Mouse (Mus musculus) layer of hippocampus, postnatal 10 days (tissue): ENCODE results near the gene Ank. TPM values are rescaled to one million over a fixed set of nuclear protein-coding genes. Genes with fewer than 3 reads are reported as not detected.
A peak's percentile ranks its signal among the peaks of the same experiment; 100 is the strongest.
"Not testable (repeated sequence)": the region's sequence is repeated elsewhere in the genome, so short reads cannot be mapped to it uniquely, and the experiment has no call there.

ENCODE experiments used
- DNase-seq, 2 experiments: peaks; one replicate each; pipeline ENCODE4 v3.0.0; 2021; ENCODE audit warnings: low spot score in 2 of 2
- total RNA-seq, 2 experiments: library from RNA; stranded (reverse); gene quantifications; 2 replicates each; pipeline ENCODE4 v1.2.3; 2021

The Ank gene
- total RNA-seq, 2 experiments from 2014 or later = 124 to 138 TPM

- DNase-seq = no peak
Observed at GRCm38 (mm10) chr15:27467081-27467491, 609 bp downstream of the Ank start.

DNA sequence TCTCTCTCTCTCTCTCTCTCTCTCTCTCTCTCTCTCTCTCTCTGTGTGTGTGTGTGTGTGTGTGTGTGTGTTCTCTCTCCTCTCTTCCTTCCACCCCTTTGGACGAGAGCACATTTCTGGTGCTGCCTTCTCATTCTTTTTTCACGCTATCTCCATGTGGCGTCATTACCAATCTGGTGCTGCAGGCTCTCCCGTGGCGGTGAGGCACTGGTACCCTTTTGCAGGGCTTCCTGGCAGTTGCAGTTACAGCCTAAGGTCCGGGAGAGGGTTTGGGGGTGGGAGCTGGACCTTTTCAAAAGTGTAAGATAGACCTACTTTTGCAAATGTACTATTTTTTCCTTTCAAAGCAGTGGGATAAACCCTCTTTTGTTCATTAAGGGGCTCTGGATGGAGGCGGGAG is 1.2 kb downstream of the Ank start:
- DNase-seq = no peak

DNA sequence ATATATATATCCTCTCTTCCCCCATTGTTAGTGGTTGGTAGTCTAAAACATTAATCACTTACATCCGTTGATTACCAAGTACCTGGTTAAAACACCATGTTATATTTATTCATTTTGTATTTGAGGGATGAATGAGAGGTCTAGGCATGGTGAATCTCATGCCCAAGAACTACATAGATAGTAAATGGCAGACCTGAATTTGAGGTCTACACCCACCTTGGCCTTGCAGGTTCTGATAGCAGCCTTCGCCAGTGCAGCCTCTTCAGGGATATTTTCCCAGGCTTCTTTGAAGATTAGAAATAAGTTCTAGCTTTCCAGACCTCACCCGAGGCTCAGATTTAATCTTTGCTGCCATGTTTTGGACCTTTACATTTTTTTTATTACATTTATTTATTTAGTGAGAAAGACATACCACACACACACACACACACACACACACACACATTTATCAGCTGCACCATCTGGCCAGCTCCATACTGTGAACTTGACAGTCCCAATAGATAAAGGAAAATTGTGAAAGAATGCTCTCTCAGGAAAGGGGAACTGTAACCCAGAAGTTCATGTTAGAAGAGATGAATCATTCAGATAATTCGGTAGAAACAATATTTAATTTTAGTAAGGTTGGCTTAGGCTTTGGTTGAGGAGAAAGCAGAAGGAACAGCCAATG is 2.5 kb downstream of the Ank start:
- no peak for DNase-seq

- not testable (repeated sequence) for DNase-seq
Observed at GRCm38 (mm10) chr15:27470346-27470745, 3.9 kb downstream of the Ank start.

DNA sequence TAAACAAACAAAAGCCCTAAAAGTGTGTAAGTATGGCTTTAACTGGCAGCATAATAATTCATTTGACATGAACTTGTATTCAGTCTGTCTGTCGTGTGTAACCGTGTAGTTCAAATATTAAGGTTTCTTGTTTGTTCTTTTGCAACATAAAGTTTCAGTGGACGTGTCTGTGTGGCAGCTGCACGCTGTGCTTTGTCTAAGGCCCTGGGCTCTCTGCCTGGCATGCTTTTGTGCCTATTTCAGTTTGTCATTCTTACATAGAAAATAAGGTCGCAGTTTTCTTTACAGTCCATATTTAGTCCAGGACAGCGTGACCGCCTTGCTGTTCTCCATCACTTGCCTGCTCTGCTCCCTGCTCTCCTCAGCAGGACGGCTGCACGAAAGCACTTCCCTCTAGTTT is 5.8 kb downstream of the Ank start:
- no peak for DNase-seq

- no peak for DNase-seq
Observed at GRCm38 (mm10) chr15:27475988-27476387, 9.5 kb downstream of the Ank start.

GRCm38 (mm10) chr15:27476671-27477070 is 10.2 kb downstream of the Ank start:
- DNase-seq = no peak

GRCm38 (mm10) chr15:27477159-27477558 is 10.7 kb downstream of the Ank start:
- DNase-seq = no peak

- DNase-seq = no peak
Observed at GRCm38 (mm10) chr15:27477630-27478029, 11.2 kb downstream of the Ank start.

DNA sequence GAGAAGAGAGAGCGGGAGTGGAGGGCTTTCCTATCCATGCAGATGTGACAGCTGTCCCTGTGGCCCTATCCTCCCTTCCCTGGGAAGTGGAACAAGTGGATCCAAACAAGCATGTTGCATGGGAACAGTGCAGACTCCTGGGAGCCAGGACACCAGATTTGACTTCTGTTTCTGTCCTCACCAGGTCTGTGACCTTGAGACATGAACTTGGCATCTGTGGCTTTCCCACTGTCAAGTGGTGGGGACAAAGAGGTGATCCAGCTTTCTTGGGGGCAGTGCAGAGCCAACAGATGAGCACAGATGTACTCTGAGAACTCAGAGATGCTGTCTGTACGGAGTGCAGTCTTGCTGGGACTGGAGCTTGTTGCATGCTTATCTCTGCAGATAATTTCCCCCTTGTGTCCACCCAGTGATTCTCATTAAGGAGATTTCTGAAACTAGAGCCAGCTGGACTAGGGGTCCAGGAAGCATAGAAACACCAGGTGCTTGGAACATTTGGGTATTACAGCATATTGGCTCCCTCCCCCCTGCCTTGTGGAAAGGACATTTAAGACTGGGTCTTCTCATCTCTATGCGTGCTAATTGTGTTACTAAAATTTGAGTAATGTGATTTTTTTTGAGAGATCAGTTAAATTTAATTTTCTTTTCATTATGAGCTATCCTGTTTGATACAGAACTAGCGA is 14.0 kb downstream of the Ank start:
- no peak for DNase-seq

- no peak for DNase-seq
Observed at GRCm38 (mm10) chr15:27481956-27482355, 15.5 kb downstream of the Ank start.

GRCm38 (mm10) chr15:27483183-27483582 is 16.7 kb downstream of the Ank start:
- DNase-seq = no peak

DNA sequence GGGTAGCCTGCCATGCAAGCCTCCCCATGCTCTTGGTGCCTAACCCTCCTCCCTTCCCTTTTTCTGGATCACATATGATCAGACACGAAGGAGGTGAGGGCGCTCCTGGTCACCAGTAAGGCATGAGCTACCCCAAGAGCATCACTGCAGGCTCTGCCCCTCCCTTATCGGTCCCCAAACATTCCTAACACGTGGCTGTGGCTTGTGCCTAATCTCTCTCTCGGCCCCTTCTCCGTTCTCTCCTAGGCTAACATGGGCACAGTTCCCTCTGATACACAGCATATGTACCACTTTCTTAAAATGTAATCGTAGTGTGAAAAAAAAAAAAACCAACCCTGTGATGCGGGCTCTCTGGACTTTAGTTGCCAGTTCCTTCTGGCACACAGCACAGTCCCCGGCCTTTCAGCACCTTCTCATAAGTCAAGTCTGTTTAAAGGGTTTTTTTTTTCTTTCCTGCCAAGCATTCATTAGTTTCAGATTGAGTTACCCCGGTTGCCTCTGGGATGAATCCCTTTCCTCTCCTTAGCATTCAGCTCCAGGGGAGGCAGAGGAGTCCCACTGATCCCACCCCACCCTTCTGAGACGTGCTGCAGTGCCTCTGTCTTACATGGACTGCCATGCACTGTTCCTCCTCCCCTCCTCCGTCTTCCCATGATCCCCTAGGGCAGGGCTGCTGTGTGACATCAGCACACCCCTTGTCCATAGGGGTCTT is 19.2 kb downstream of the Ank start:
- no peak for DNase-seq

DNA sequence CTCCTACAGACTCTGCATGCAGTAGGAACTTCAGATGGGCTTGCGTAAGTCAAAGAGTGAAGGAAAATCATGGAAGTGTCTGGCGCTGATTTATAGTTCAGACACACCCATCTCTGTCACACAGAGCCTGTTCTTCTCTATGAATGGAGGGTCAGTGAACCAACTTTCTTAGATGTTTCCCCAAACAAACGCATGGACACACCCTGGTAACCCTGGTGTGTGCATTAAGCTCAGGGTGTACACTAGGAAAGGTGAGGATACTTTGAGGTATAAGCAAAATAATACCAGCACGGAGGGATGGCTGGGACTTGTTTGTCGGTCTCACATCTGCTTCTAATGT is 19.8 kb downstream of the Ank start:
- DNase-seq = no peak

GRCm38 (mm10) chr15:27487059-27487458 is 20.6 kb downstream of the Ank start:
- no peak for DNase-seq

GRCm38 (mm10) chr15:27488042-27488441 is 21.6 kb downstream of the Ank start:
- DNase-seq = peak in 1 of 2 experiments; percentile 29

DNA sequence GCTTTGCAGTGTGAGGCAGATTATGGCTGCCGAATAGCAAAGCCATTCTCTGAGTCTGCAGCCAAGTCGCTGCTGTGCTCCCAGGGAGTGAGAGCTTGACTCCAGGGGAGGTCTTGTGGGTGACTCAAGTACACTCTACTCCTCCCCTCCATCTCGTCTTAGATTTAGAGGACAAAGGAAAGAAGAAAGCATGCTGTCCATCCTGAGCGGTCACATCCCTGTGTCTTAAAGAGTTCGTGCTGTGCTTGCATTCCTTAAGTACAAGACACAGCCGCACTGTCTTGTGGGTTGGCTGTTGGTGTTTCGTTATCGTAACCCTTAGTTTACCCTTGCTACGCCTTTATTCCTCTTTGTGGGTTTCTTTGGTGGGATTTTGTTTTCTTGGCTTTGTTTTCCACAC is 24.2 kb downstream of the Ank start:
- no peak for DNase-seq

DNA sequence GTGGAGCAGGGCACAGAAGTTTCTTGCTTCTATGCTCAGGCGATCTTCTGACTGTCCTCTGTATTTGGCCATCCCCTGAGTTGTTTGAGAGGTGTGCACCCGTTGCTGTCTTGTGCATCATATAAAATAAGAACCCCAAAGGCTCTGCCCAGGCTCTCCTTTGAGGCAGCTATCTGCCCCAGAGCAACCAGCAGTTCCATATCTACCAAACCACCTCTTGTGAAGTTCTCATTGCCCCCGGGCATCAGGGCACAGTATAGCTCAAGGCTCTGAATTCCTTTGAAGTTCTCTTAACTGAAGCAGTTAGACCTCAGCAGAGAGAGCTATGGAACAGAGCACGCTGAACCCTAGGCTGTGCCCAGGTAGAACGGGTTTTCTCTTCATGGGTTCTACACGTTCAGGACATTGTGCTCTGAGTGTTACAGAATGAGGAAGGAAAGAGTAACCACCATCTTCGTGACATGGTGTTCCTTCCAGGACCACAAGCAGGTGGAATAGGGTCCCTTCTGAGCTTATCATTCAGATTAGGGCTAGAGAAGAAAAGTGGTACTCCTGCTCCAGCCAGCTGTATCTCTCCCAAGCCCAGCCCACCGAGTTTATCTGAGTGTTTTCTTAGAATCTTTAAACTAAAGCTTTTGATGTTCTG is 25.1 kb downstream of the Ank start:
- no peak for DNase-seq

- DNase-seq = no peak
Observed at GRCm38 (mm10) chr15:27492156-27492555, 25.7 kb downstream of the Ank start.

DNA sequence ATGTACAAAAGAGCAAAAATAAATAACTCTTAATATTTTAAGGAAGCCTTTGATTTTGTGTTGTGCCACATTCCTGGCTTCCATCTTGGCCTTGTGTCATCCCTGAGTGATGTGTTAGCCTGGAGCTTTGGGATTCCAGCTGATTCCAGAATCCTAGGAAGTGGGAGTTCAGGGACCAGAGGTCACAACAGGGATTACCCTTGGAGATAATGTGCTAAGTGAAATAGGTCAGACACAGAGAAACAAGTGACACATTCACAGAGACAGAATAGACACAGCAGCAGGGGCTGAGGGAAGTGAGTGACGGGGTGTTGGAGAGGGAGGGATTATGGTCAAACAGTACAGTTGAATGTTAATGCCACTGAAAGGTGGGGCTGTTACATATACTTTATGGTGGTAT is 26.3 kb downstream of the Ank start:
- no peak for DNase-seq

- DNase-seq = no peak
Observed at GRCm38 (mm10) chr15:27493516-27493915, 27.0 kb downstream of the Ank start.

DNA sequence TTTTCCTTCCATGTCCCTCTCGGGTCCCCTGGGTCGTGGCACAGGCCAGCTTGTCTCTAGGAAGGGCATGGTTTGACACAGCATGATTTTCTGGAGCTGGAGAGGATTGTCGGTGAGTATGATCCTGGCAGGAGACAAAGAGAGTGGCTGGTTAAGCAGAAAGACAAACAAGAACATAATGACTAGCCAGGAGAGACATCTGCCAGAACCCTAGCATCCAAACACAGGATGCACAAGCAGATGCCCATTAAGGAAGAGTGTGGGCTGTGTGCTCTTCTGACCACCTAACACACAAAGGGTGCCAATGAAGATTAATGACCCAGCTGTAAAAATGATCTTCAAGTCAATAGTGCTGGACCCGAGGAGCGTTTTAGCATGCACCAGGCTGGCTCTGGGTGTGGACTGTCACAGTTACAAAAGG is 29.5 kb downstream of the Ank start:
- no peak for DNase-seq
